Mouse (Mus musculus): ENCODE results near the gene Tmem178b.

Tmem178b gene

GRCm38 (mm10) chr6:40078353-40078752 is 205.3 kb downstream of the Tmem178b start:
- in situ Hi-C loops (cut with MboI, MseI), result no loop called here

DNA sequence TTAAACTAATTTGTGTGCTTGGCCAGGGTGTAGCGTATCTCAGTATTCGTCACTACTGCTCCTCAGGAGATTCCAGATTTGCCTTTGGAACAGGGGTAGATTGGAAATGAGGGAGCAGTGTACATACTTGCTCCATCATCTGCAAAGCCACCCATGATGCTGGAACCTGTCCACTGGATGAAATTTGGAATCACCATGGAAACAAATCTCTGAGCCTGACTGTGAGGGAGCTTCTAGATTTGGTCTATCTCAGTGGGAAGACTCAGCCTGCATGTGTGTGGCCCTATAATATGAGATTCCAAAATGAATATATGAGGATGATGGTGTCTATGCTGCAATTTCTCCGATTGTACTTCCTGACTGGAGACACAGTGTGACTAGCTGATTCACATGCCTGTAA is 210.7 kb downstream of the Tmem178b start:
- in situ Hi-C loops (cut with MboI, MseI), result no loop called here

- in situ Hi-C loops (cut with MboI, MseI), result no loop called here
Measured at GRCm38 (mm10) chr6:40091250-40091651, 218.2 kb downstream of the Tmem178b start.

GRCm38 (mm10) chr6:40098498-40098897 is 225.4 kb downstream of the Tmem178b start:
- in situ Hi-C loops (cut with MboI, MseI), result no loop called here

DNA sequence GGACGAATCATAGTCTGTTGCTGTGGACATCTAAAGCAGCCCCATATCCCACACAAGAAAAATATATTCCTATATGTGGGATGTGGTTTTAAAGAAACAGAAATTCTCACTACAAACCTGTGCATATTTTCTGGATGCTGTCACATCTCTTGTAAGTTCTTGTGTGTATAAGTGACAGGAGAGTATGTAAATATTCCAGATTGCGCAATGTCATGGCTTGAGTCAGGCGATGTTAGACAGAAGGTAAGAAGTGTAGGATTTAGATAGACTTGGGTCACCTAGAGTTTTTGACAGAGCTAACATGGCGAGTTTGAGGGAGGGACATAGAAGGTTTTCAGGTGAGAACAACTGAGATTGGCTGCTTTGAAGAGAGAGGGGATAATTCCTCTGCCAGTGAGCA is 228.7 kb downstream of the Tmem178b start:
- in situ Hi-C loops (cut with MboI, MseI), result no loop called here

DNA sequence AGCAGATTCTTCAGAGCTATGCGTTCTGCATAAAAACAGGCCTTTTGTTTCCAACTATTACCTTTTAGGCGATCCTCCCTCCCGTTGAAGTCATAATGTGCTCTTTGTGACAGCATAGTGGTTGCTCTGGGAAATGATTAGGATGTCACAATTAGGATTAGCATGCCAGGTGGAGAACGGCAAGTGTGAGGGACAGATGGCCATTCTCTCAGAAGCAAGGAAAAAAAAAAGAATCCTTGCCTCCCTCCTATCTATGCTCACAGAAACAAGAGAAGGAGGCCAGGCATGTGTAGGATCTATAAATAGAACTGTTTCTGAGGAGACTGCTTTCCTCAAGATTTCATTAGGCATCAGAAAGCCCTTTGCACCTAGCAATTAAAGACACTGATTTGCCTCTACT is 229.8 kb downstream of the Tmem178b start:
- in situ Hi-C loops (cut with MboI, MseI), result no loop called here

GRCm38 (mm10) chr6:40110029-40110428 is 237.0 kb downstream of the Tmem178b start:
- in situ Hi-C loops (cut with MboI, MseI), result no loop called here

- in situ Hi-C loops (cut with MboI, MseI), result no loop called here
Measured at GRCm38 (mm10) chr6:40110729-40111128, 237.7 kb downstream of the Tmem178b start.

GRCm38 (mm10) chr6:40112488-40112887 is 239.4 kb downstream of the Tmem178b start:
- in situ Hi-C loops (cut with MboI, MseI), result no loop called here

GRCm38 (mm10) chr6:40116225-40116624 is 243.2 kb downstream of the Tmem178b start:
- in situ Hi-C loops (cut with MboI, MseI), result no loop called here

GRCm38 (mm10) chr6:40120176-40120575 is 247.1 kb downstream of the Tmem178b start:
- in situ Hi-C loops (cut with MboI, MseI), result no loop called here

DNA sequence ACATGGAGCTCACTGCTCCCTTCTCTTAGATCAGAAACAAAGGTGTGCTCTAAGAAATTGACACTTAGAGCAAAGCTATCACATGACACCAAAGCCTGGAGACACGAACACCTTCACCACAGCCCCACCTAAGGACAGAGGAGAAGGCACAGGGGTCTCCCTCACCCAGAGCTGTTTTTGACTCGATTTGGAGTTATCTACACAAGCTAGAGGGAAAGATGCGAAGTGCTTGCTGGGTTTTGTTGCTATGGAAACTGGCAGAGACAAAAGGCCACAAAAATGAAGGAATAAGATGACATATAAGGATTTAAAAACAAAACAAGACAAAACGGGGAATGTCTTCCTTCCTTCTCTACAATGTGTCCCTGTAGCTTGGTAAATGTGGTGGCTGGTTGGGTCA is 248.4 kb downstream of the Tmem178b start:
- in situ Hi-C loops (cut with MboI, MseI), result no loop called here

GRCm38 (mm10) chr6:40123070-40123690 is 250.1 kb downstream of the Tmem178b start:
- in situ Hi-C loops (cut with MboI, MseI), result no loop called here

DNA sequence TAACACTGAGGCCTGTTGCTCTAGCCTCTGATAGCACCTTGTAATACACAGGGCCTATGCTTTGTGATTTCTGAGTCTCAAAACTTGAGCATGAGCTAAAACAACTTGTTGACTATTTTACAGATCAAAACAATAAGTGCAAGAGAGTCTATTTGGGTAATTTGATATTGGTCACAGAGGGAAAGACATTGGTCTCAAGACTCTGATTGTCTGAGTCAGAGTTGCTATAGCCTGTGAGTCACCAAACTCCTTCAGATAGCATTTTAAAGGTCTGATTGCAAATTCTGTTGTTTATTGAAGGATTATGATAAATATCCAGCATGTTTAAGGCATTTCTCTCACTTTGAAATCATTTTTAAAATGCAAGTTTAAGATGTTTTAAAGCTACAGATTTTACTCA is 250.9 kb downstream of the Tmem178b start:
- in situ Hi-C loops (cut with MboI, MseI), result no loop called here

DNA sequence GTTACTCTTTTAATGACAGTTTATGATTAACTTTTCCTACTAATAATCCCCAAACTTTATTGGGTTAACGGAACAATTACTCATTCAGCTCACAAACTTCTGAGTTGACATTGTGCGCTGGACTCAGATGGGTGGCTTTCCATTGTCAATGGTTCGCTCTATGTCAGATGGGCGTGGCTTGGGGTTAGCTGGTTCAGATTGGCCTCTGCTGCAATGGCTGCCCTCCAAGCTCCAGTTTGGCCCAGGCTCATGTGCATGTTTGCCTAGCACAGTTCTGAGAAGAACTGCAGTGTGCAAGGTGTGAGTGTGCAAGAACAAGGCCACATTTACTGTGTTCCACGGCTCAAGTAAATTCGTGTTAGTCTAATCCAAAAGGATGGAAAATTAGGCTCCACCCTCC is 255.6 kb downstream of the Tmem178b start:
- in situ Hi-C loops (cut with MboI, MseI), result no loop called here

DNA sequence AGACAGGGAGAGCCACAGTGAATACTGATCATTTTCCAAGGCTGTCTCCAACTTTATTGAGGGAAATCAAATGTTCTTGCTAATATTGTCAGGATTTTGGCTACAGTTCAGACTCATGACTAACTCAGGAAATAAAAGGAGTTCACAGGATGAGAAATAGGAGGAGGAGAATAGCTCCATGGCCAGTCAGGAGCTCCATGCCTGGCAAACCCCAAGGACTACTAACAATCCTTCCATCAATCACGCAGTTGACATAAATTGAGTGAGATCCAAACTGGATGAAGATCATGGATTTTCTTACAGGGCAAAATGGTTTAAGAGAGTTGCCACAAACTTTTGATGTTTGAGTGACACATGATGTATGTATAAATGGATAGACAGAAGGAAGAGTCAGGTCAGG is 258.9 kb downstream of the Tmem178b start:
- in situ Hi-C loops (cut with MboI, MseI), result no loop called here

DNA sequence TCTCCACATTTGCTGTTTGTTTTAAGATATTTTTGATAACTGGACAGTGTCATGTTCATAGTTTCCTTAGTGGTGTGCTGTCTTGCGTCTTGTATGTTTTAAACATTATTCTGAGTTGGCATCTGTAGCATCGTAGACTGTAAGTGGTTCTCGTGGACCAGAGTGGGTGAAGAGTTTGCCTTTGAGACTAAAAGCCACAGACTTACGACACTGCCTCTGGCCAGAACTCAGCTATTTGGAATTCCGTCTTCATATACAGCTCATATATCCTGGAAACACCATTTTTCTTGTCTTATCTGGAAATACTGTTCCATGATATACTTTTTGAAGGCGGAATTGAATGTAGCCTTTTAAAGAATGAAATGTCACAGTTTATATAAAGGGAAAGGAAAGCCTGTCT is 260.4 kb downstream of the Tmem178b start:
- in situ Hi-C loops (cut with MboI, MseI), result no loop called here

GRCm38 (mm10) chr6:40135716-40136115 is 262.6 kb downstream of the Tmem178b start:
- in situ Hi-C loops (cut with MboI, MseI), result no loop called here

DNA sequence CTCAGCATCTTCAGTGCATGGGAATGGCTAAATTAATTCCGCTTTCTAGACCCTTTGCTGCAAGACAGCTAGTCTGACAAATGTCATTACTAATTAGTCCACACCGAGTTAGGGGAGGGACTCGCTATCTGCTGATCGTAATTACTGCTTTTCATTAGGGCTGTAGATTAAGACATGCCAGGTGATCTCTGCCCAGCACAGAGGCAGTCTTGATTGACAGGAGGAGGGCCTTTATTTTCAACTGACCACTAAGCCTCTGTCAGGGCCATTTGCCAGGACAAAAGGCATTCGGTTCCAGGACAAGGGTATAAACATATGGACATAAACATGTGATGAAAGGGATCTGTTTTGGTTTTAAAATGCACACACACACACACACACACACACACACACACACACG is 264.3 kb downstream of the Tmem178b start:
- in situ Hi-C loops (cut with MboI, MseI), result no loop called here

DNA sequence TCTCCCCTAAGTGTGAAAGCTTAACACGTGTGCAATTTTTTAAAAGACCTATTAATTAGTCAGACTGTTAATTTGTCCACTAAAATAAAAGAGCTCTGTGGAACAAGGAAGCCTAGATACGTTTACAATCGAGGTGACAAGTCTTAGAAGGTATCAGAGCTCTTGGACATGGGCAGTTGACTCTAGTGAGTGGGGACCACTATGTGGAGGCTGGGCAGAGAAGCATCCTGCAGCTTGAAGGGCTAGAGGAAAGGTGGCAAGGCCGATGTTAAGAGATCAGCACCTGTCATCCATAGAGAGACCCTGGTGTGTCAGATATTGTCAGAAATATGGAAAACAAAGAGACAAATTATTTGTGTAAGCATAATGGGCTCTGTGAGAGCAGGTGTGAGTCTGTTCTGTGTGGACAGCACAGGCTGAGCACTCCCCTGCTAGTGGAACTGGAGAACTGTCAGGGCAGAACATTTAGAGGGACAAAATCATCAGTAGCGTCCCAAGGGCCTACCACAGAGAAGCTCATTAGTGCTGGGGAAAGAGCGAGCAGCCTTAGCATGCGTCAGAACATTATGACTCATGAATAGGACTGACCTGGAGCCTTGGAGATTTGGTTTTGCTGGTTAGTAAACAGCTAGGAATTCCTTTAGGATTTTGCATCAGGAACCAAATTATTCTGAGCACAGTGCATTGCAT is 264.9 kb downstream of the Tmem178b start:
- in situ Hi-C loops (cut with MboI, MseI), result no loop called here

GRCm38 (mm10) chr6:40142582-40142981 is 269.5 kb downstream of the Tmem178b start:
- in situ Hi-C loops (cut with MboI, MseI), result no loop called here

DNA sequence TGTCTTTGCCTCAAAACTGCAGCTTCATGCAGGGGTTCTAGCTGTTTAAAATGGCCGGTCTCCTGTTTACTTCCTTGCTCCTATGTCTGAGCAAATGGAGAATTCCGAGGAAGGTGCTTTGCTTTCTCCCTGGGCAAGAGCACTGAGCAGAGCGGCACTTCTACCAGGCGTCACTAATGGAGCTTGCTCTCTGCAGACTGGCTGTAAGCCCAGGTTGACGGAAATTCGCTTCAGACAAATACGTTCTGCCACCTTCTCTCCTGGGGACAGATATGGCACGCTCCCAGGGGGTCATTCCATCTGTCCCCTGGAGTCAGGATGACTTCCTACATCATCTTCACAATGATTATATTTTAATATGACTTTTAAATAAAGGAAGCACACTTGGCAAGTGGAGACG is 271.3 kb downstream of the Tmem178b start:
- in situ Hi-C loops (cut with MboI, MseI), result no loop called here

- in situ Hi-C loops (cut with MboI, MseI), result no loop called here
Measured at GRCm38 (mm10) chr6:40145601-40146000, 272.5 kb downstream of the Tmem178b start.

- in situ Hi-C loops (cut with MboI, MseI), result no loop called here
Measured at GRCm38 (mm10) chr6:40152241-40152640, 279.2 kb downstream of the Tmem178b start.
